Mouse (Mus musculus) adrenal gland, postnatal 4 days (tissue): ENCODE measurements around the gene Mrrf. TPM values are rescaled to one million over a fixed set of nuclear protein-coding genes. Genes with fewer than 3 reads are reported as not detected.
"Not testable (repeated sequence)": the region's sequence is repeated elsewhere in the genome, so short reads cannot be mapped to it uniquely, and the experiment has no call there.

ENCODE experiments used
- DNase-seq, 2 experiments: peaks; one replicate each; pipeline ENCODE4 v3.0.0; 2021 to 2022; ENCODE audit warnings: low spot score in 2 of 2, mixed read lengths in 2 of 2
- total RNA-seq, 2 experiments: library from RNA; stranded (reverse); gene quantifications; 2 replicates each; pipeline ENCODE4 v1.2.3; 2021

The Mrrf gene
- total RNA-seq, 2 experiments from 2014 or later = 21.1 to 25.3 TPM

- DNase-seq = no peak
Observed at GRCm38 (mm10) chr2:36127973-36128372, 8.2 kb upstream of the Mrrf start.

- DNase-seq = no peak
Observed at GRCm38 (mm10) chr2:36129051-36129450, 7.1 kb upstream of the Mrrf start.

- DNase-seq = no peak
Observed at GRCm38 (mm10) chr2:36135887-36136286, 302 bp upstream of the Mrrf start.

- DNase-seq = no peak
Observed at GRCm38 (mm10) chr2:36139096-36139495, 2.9 kb downstream of the Mrrf start.

- no peak for DNase-seq
Observed at GRCm38 (mm10) chr2:36148876-36149365, 12.7 kb downstream of the Mrrf start.

- DNase-seq = not testable (repeated sequence)
Observed at GRCm38 (mm10) chr2:36152401-36152800, 16.2 kb downstream of the Mrrf start.

GRCm38 (mm10) chr2:36157461-36157860, 21.3 kb downstream of the Mrrf start:
- DNase-seq = no peak

- no peak for DNase-seq
Observed at GRCm38 (mm10) chr2:36159336-36159735, 23.1 kb downstream of the Mrrf start.

- DNase-seq = no peak
Observed at GRCm38 (mm10) chr2:36167990-36168618, 31.9 kb downstream of the Mrrf start.

GRCm38 (mm10) chr2:36169176-36169575, 33.0 kb downstream of the Mrrf start:
- no peak for DNase-seq

- no peak for DNase-seq
Observed at GRCm38 (mm10) chr2:36172136-36172535, 35.9 kb downstream of the Mrrf start.

- DNase-seq = no peak
Observed at GRCm38 (mm10) chr2:36172574-36172973, 36.4 kb downstream of the Mrrf start.

- DNase-seq = no peak
Observed at GRCm38 (mm10) chr2:36179487-36179886, 43.3 kb downstream of the Mrrf start.

- DNase-seq = not testable (repeated sequence)
Observed at GRCm38 (mm10) chr2:36181587-36182368, 45.6 kb downstream of the Mrrf start.

- DNase-seq = no peak
Observed at GRCm38 (mm10) chr2:36183278-36183677, 47.1 kb downstream of the Mrrf start.

GRCm38 (mm10) chr2:36184192-36184591, 48.0 kb downstream of the Mrrf start:
- no peak for DNase-seq

GRCm38 (mm10) chr2:36184876-36185275, 48.7 kb downstream of the Mrrf start:
- no peak for DNase-seq

- DNase-seq = not testable (repeated sequence)
Observed at GRCm38 (mm10) chr2:36189200-36189599, 53.0 kb downstream of the Mrrf start.

GRCm38 (mm10) chr2:36191098-36191941, 55.1 kb downstream of the Mrrf start:
- no peak for DNase-seq

- no peak for DNase-seq
Observed at GRCm38 (mm10) chr2:36197021-36197420, 60.8 kb downstream of the Mrrf start.
